Mouse (Mus musculus): ENCODE measurements at regions not wholly inside any gene's neighbourhood (a gene's known extent, or its start where the extent isn't known, plus 50 kb on each side); places are given as distances from the start of the nearest gene placed in this dataset.

DNA sequence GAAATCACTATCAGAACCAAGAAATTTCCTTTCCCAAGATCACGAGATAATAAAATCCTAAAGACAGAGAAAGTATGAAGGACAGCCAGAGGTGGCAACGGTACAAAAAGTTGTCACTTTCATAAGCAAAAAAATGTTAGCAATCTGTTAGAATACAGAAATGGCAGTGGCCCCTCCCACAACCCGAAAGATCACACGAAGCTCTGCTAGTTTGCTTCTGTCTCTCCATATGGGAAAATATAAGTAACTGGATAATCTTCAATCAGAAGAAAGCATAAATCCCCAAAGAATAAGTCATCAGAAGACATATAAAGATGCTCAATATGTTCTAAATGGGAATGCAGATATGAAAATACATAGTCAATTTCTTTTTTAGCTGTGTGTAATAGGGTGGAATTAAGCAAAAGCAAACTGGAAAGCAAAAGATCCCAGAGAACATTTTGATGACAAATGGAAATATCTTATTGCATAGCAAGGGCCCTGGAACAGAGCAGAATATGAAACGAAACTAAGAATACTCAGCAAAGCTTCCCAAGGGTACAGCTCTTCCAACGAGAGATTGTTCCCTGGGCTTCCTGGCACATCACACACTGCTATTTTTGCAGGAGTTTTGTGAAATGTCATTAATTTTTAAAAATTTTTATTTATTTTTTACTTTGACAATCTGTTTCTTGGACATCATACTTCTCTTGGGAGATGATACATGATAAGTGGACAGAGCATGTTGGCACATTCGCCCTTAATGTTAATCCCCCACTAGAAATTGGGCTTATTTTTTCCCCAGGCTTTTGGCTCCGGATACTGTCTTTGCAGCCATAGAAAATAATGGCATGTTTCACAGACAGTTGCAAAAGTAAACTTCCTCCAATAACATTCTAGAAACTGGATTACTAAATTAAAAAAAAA, 69.1 kb upstream of the Bmt2 start:
- Histone ChIP-seq H3K79me2 (ENCODE audit: control insufficient read depth, insufficient read depth) (no peaks in the 10 kb centered on the region), H3K4me3 (no peak overlapping the region), H3K36me3 (ENCODE audit: control insufficient read depth, insufficient read depth) (no peaks in the 10 kb centered on the region), H3K4me2 (ENCODE audit: low read depth) (peak overlapping the region; percentile 7), H3ac (ENCODE audit: control insufficient read depth, insufficient read length) (no peak overlapping the region), H3K27me3 (ENCODE audit: control insufficient read depth, insufficient read depth, insufficient read length) (no peaks in the 10 kb centered on the region)
- no peak for TF ChIP-seq E2F4 (IDR thresholded peaks at IDR 0.05; ENCODE audit: insufficient read depth)
